Mouse (Mus musculus): ENCODE data around the gene Sfxn2.

GRCm38 (mm10) chr19:46528529-46529213, 44.5 kb upstream of the Sfxn2 start:
- TF ChIP-seq CTCF (IDR thresholded peaks at IDR 0.05; ENCODE audit: low read depth) = peak; percentile 43
- TF ChIP-seq EP300 (IDR thresholded peaks at IDR 0.05; ENCODE audit: low read depth) = no peak
